Mouse (Mus musculus) heart, postnatal 0 days (tissue): Measurements from ENCODE around the gene Ablim1.

Experiments
- CTCF ChIP-seq: IDR thresholded peaks from 2 replicates; pipeline ENCODE4 v1.5.1; 2016; ENCODE audit warnings: antibody characterized with exemption, control low read depth, low read depth
- EP300 ChIP-seq: IDR thresholded peaks from 2 replicates; pipeline ENCODE4 v1.6.1; 2016; ENCODE audit warnings: antibody characterized with exemption, low read depth

DNA sequence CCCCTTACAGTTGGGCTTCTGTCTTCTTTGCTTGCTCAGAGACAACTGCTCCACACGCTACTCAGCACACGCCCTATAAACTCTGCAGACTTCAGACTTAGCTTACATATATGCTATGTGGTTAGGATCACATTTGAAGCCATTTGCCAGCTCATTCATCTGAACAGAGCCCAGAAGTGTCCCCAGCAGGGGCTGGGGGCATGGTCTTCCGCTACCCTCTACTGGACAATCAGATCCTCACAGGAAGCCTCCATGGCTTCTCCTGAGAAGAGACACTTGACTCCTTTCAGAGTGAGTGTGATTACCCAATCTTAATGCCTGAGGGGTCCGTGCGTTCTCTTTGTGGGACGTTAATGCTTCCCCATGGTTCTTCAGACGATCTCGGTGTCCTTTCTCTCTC is 59.6 kb downstream of the Ablim1 start:
- TF ChIP-seq EP300 (no peak), CTCF (peak; percentile 62)
